Mouse (Mus musculus) mouse embryonic stem cell (cell line): ENCODE measurements at regions not wholly inside any gene's neighbourhood (a gene's known extent, or its start where the extent isn't known, plus 50 kb on each side); places are given as distances from the start of the nearest gene placed in this dataset.
"Not testable (repeated sequence)": the region's sequence is repeated elsewhere in the genome, so short reads cannot be mapped to it uniquely, and the experiment has no call there.

Experiments used
- in situ Hi-C, 2 experiments: fragments of 300-500 bp; cut with MboI; formaldehyde crosslinking; loops; 1 replicate in 1 of 2; 3 replicates in 1 of 2; pipeline ENCODE4 v1.14.3; 2019 to 2020; ENCODE audit warnings: low sequenced_read_pairs in 2 of 2, low pct_unique_long_range_greater_than_20kb in 1 of 2, mixed read lengths in 1 of 2; ENCODE audit not compliant: unreplicated experiment in 1 of 2

DNA sequence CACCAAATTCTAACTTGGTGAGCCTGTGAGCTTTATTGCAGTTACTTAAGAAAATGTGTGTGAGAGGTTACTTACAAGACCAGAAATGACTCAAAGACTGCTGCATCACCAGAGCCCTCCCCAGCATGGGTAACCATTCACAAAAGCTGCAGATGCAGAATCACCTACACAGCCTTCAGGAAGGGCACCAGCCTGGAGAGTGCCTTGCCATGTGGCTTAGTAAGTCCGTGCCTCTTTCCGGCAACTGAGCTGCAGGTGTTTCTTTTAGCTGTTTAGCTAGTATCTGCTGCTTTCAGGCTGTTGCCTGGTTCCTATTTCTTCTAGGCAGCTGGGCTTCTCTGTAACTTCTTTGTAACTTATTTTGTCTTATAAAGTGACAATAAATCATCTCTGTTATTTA lies 213.2 kb upstream of the Stxbp6 start:
- in situ Hi-C loops = no loop called here

DNA sequence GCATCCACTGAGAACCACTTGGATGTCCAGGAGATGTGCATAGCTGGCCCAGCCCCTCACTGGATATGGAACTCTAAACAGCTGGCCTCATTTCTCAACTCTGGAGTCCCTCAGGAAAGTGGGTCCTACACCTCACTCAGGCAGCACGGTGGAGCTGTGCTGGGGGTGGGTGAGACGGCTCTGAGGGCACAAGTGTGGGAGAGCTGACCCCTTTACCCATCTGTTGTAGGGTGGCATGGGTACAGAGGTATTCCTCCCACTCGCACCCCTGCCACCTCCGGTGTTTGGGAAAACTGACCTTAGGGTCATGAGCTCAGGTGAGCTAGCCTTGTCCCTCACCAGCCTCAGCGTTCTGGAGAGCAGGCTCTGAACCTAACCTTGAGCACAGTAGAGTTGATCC lies 181.8 kb upstream of the Stxbp6 start:
- in situ Hi-C loops = no loop called here

DNA sequence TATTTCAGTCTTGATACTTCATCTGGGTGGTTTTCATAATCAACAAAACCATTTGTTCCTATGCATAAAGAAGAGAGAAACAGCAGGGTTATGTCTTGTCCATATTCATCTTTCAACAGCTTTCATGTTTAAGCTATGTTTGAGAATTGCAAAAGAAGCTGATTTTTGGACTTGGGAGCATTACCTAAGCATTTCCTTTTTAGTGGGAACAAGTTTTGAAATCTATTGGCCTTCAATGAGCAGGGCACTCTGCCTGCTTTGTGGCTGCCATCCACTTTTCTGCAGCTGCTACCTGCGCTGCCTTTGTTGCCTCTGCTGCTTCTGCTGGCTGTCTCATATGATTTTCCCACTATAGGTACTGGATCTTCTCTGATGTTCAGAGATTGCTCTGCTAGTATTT lies 136.6 kb upstream of the Stxbp6 start:
- in situ Hi-C loops = no loop called here

DNA sequence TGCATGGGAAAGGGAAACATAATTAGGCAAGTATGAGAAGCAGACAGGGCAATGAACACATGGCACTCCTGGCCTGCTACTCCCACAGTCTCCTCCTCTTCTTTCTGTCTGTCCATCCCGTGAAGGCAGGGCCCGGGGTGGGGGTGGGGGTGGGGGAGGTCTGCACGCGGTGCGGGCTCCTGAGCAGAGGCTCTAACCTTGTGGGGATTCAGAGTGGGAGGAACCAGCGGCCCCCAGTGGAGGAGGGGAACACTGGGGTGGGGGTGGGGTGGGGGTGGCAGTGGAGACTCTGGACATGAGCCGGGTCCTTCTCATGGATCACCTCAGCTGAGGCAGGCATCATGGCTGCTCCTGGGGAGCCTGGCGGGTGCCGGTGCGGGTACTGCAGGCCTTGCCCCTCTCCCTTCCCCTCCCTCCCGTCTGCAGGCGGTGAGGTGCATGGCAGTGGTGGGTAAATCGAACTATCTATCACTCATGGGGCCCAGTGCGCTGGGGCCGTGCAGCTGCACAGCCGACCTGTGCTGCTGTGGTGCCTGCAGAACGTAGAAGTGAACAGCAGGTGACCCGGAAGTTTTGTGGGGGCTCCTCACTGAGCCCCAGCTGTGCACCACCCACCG lies 120.9 kb upstream of the Stxbp6 start:
- in situ Hi-C loops = no loop called here

DNA sequence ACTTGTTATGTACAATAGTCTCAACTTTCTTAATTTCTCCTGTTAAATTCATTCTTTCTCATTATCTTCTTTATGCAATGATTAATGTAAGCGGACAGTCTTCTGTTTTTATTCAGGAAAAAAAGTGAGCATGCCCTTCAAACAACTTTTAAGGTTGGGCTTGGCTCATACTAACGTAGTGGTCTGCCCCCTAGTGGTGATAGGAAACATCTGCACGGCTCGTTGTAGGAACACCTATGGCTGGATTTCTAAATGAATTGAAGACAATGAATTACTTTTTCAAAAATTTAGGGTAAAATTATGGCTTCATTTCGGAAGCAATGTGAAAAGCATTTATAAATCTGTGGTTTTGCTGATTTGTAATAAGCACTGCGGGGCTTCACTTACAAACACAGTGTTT lies 112.6 kb upstream of the Stxbp6 start:
- in situ Hi-C loops = no loop called here

DNA sequence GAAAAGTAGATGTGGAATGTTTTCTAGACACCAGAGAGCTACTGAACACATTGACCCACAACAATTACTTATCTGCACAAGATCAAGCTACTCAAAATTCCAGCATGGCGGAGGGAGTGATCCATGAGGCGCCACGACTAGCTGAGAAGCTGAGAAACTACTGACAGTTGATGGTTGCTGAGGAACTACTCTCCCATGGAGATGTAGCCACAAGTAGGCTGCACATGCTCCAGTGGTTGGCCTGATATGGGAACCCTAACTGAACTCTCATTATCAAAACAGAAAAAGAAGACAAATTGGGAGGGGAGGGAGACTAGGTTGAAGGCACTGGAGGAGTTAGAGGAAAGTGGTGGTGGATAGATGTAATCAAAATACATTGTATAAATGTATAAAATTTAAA lies 110.0 kb upstream of the Stxbp6 start:
- in situ Hi-C loops = no loop called here

DNA sequence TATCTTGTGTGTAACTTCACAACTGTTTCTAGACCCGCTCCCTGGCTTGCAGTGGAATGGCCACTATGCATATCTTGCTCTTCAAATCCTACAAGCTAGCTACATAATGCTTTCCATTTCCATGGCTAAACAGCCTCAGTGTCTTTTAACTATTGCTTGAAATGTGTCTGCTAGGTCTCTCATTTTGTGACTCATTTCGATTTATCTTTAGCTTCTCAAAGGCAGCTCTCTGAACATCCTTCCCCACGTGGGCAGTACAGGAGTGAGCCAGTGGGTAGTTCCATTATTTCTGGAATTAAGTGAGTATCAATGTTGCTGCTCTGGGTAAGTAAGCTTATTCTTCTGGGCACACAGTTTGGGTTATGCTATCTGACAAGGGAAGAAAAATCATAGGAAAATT lies 102.9 kb upstream of the Stxbp6 start:
- in situ Hi-C loops = no loop called here

DNA sequence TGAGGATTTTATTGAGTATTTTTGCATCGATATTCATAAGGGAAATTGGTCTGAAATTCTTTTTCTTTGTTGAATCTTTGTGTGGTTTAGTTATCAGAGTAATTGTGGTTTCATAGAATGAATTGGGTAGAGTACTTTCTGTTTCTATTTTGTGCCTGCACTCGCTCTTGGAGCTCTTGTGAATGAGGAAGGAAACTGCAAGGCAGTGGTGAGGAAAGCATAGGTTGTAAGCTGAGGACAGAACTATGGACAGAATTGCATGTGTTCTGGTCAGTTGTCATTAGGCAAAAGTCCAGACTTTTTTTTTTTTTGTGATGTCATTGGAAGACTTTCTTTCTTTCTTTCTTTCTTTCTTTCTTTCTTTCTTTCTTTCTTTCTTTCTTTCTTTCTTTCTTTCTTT lies 100.8 kb upstream of the Stxbp6 start:
- in situ Hi-C loops = not testable (repeated sequence)

DNA sequence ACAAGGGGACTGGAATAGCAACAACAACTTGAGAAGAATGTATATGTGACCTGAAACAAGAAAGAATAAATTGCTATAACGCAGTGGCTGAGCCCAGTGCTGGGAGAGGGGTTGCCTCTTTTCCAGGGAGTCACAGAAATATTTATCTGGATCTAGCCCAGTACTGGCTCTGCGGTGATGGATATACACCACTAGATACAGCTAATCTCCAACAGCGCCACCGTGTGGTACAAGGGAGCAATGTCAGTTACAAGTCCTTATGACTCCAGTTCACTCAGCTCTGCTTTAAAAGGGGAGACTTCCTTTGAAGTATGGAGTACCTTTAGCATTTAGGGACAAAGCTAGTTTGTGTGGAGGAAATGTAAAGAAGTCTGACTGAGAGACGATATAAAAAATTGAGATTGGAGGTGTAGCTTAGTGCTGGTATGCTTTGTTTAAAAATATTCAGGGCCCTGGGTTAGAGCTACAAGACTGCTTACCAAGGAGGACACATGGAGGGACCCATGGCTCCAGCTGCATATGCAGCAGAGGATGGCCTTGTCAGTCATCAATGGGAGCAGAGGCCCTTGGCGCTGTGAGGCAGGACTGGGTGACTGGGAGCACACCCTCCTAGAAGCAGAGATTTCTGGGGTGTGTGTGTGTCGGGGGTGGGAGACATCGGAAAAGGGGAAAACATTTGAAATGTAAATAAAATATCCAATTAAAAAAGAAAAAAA lies 97.6 kb upstream of the Stxbp6 start:
- in situ Hi-C loops = loop anchor here (25.0 kb wide), 1 partner anchor 310 kb away; no protein-coding TSS in a partner anchor

DNA sequence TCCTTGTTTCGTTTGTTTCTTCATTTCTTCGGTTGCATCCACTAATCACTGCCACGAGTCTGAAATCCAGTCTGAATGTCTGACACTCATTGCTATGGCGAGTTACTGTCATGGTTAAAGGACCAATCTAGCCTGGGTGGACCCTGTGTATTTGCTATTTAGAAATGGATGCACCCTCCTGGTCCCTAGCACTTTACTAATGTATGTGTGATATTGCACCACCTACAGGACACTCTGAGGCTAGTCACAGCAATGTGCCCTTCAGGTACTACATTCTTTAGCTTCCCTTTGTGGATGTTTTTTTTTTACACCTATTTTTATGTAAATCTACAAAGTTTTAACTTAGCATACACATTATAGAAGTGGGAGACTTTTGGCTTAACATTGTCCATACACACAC lies 87.5 kb upstream of the Stxbp6 start:
- in situ Hi-C loops = loop anchor here (25.0 kb wide), 1 partner anchor 300 kb away; no protein-coding TSS in a partner anchor

DNA sequence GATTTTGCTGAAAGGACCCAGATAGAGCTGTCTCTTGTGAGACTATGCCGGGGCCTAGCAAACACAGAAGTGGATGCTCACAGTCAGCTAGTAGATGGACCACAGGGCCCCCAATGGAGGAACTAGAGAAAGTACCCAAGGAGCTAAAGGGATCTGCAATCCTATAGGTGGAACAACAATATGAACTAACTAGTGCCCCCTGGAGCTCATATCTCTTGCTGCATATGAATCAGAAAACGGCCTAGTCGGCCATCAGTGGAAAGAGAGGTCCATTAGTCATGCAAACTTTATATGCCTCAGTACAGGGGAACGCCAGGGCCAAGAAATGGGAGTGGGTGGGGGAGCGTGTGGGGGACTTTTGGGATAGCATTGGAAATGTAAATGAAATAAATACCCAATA lies 87.1 kb upstream of the Stxbp6 start:
- in situ Hi-C loops = loop anchor here (25.0 kb wide), 1 partner anchor 299 kb away; no protein-coding TSS in a partner anchor

DNA sequence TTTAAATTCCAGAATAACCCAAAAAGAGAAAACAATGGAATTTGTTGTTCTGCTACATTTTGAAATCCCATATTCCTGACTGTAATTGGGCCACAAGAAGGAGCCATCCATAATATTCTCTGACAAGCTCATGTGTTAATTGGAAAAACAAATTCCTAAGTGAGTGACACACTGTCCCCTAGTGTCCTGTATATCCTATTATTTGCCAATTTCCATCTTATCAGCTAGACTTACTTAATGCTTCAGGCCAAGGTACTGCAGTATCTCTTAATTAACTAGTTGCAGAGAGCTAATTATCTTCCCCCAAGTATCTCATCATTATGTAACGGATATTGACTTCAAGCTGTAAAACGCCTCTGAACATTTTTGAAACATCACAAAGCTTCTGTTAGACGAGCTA lies 84.5 kb upstream of the Stxbp6 start:
- in situ Hi-C loops = loop anchor here (25.0 kb wide), 1 partner anchor 297 kb away; no protein-coding TSS in a partner anchor

DNA sequence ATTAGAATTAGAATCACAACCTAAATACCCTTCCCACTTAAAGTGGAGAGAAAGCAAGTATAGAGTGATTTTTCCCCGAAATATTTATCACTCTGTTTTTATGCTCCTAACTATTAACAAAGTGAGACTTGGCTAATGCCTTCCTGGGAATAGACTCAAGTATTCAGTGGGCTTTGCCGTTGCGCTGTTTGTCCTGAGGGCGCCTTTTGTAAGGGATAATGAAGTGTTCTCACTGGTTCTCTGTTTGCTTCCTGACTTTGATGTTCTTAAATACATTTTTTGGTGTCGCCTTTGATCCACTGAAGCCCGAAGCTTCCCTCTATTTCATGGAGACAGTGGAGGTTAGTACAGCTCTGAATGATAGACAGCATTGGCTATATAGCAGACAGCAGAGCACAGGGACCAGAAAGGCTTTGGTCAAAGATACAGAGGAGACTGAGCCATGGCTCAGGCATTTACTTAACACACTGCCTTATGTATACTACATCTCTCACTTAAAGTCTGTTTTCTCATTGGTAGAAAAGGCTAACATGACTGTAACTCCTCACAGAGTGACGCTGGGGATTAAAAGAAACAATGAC lies 63.0 kb upstream of the Stxbp6 start:
- in situ Hi-C loops = no loop called here

DNA sequence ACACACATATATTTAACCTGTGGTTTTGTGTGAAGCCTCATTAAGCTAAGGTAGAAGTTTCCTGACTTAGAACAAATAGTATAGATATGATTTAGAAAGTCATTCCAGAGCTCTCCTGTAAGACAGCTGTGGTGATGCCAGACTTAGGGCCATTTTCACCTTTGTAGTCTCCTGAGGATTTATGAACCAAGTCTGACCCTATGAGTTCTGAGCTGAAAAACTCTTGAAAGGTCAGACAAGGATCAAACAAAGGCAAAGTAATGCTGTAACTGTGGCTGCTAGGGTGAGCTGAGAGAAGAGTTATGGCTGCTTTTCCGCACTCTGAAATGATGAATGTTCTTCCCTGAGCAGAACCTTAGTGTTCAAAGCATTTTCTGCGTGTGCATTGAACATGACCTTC lies 58.9 kb upstream of the Stxbp6 start:
- in situ Hi-C loops = no loop called here

DNA sequence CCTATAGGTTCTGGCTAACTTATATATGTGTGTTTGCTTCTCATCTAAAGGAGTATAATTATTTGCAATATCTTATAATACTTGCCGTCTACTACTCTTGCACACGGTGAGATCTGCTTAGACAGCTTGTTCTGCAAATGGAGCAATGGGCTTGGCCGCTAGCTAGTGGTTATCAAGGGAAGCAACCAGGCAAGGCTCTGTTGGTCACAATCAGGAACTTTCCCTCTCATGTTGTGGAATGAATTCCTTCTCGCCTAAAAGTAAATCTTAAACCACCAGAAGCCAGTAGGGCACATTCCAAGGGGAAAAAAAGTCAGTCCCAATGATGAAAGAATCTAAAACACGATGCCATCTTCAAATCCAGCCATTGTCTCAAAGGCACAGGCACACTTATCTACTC lies 56.6 kb upstream of the Stxbp6 start:
- in situ Hi-C loops = no loop called here

DNA sequence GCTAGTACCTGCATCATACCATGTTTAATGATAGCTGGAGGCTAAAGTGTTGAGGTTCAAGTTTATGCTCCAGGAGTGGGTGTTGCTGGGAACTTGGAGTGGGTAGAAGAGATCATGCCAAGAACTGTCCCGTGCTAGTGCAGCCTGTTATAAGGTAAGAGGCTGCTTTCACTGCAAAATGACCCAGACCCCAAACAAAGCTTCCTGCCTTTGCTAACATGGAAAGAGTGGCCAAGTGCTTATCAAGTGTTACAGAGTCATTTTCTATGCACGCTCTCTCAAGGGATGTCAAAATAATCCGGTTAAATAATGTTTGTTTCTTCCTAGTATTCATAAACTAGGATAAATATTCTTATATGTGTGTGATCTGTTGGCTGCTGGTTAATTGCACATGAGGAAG lies 51.4 kb upstream of the Stxbp6 start:
- in situ Hi-C loops = no loop called here
